Mouse (Mus musculus) Muller cell, postnatal 12 days (primary cell): ENCODE measurements around the gene Gm10354.
"Not testable (repeated sequence)": the region's sequence is repeated elsewhere in the genome, so short reads cannot be mapped to it uniquely, and the experiment has no call there.

Experiments
- DNase-seq: peaks from one replicate; pipeline ENCODE4 v3.0.0-alpha.2; 2015; ENCODE audit errors: inconsistent ontology term

Gm10354 gene

DNA sequence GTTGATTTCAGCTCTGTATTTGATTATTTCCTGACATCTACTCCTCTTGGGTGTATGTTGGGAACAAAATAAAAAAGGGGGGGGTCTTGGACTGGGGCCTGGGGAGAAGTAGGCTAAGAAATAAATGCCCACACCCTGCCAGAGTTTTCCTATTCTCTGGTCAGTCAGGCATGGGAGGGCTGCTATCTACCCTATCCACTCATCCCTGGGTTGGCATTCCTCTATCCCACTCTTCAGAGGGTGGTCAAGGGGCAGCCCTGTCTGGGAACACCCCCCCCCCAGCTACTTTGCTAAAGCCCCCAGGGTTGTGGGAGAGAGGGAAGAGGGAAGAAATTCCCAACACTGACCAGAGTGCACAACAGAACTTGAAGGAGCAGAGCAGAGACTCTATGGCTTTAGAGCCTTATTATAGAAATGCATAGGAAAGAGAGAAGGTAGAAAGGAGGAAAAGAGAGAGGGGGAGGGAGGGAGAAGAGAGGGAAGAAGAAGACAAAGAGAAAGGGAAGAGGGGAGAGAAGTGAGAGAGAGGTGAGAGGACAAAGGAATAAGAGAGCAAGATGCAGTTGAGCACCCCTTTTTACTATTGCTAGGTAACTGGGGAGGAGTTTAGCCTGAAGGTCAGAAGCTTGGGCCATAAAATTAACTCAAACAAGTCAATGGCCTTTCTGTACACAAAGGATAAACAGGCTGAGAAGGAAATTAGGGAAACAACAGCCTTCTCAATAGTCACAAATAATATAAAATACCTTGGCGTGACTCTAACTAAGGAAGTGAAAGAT lies 22.6 kb downstream of the Gm10354 start:
- not testable (repeated sequence) for DNase-seq

DNA sequence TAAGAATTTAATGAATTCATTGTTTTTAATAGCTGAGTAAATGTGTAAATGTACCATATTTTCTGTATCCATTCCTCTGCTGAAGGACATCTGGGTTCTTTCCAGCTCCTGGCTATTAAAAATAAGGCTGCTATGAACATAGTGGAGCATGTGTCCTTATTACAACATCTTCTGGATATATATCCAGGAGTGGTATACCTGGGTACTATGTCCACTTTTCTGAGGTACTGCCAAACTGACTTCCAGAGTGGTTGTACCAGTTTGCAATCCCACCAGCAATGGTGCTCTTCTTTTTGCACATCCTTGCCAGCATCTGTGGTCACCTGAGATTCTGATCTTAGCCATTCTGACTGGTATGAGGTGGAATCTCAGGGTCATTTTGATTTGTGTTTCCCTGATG lies 25.1 kb downstream of the Gm10354 start:
- DNase-seq, result not testable (repeated sequence)

DNA sequence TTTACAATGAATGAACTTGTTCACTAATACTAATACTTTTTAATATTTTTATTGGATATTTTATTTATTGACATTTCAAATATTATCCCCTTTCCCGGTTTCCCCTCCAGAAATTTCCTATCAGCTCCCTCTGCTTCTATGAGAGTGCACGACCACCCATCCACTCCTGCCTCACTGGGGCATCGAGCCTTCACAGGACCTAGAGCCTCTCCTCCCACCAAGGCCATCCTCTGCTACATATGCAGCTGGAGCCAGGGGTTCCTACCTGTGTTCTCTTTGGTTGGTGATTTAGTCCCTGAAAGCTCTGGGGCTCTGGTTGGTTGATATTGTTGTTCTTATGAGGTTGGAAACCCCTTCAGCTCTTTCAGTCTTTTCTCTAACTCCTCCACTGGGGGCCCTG lies 26.0 kb downstream of the Gm10354 start:
- not testable (repeated sequence) for DNase-seq

DNA sequence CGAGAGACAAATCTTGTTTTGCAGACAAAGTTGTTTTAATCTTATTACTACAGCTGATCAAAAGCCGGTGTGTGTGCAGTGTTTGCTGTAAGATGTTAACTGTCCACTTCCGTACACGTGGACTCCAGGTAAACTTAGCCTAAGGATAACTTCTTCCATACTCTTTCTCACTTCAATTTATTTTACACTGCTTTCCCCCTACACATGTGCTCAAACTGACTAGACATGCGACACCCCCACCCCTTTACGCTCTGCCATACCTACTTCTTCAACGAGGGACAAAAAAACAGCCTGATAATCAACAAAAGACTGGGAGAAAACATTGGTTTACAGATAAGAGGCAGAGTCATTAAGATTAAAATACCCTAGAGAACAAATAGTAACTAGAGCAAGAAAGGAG lies 26.9 kb downstream of the Gm10354 start:
- DNase-seq, result not testable (repeated sequence)

DNA sequence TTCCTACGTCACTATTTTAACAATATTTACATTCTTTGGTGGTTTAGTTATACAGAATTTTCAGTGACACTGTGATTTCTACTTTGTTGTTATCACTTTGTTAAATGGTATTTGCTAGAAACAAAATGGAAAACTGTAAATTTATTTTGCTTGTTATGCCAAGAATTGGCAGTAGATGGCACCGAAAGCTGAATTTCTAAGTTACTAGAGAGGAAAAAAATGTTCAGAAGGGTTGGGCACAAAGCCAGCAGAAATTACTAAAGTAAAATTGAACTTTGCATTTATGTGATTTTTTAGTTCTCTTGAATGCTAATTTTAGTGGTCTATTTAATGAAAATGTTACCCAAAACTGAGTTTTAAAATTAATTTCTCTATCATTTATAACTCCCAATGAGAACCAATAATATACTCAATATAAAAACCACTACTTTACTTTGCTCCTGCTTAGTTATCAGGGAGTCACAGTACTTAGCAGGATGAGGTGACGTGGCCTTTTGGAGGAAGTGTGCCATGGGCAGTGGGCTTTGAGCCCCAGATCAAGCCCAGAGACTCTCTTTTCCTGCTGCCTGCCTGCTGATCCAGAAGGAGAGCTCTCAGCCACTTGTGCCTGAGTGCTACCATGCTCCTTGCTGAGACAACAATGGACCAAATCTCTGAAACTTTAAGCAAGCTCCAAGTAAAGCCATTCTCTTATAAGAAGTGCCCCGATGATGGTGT lies 31.1 kb downstream of the Gm10354 start:
- DNase-seq, result not testable (repeated sequence)

DNA sequence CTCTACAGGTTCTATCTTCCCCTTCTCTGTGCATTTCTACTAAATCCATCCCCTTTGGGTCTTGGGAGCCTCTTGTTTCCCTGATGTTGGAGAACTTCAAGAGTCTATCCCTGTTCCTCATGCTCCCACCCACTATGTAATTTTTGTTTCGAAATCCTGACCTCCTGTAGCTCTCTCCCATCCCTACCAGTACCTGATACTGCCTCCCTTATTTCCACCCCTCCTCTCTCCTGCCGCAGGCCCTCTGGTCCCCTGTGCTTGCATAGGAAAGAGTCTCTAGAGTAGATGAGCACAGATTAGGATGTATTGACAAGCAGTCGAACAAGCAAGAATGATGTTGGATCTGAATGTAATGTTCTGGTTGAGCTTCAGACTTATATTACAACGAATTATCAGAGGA lies 33.2 kb downstream of the Gm10354 start:
- not testable (repeated sequence) for DNase-seq

DNA sequence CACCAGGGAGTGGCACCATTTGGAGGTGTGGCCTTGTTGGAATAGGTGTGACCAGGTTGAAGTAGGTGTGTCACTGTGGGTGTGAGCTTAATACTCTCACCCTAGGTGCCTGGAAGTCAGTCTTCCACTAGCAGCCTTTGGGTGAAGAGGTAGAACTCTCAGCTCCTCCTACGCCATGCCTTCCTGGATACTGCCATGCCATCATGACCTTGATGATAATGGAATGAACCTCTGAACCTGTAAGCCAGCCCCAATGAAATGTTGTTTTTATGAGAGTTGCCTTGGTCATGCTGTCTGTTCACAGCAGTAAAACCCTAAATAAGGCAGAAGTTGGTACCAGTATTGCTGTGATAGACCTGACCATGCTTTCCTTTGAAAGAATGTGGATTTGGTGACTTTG lies 37.7 kb downstream of the Gm10354 start:
- DNase-seq, result not testable (repeated sequence)

DNA sequence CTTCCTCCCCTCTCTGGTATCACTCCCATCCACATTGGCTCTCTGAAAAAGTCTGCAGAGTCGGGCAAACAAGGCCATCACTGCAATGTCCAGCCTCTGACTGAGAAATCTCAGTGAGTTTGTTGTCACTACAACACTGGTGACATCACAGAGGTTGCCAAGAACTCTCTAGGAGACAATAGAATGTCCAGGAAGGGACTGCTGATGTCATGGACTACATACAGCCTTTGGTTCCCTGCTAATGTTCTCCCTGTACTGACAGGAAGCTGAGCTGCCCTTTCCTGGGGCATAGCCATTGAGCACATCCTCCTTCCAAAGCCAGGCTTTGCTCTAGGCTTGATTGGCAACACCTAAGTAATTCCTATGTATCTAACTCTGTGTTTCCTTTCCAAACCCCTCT lies 40.4 kb downstream of the Gm10354 start, which contains the start of gene Speer4e:
Gene Speer4e, minus strand, starts transcription at position 101 of the 400 bp plus-strand sequence.
- not testable (repeated sequence) for DNase-seq

DNA sequence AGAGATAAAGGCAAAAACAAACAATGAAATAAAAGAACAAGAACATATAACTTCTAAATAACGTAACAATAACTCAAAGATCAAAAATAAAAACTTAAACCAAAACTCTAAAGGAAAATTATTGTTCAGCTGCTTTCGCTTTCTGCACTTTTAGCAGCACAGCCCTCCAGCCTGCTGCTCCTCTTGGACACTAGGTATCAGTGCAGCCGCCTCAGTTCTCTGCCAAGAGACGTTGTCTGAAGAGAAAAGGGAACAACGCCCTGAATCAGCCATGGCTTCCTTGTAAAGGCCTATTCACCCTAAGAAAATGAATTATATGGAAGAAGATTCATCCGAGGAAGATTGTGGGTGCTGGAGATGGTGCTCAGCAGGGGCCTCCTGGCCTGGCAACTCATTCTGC lies 45.0 kb downstream of the Gm10354 start:
- not testable (repeated sequence) for DNase-seq

DNA sequence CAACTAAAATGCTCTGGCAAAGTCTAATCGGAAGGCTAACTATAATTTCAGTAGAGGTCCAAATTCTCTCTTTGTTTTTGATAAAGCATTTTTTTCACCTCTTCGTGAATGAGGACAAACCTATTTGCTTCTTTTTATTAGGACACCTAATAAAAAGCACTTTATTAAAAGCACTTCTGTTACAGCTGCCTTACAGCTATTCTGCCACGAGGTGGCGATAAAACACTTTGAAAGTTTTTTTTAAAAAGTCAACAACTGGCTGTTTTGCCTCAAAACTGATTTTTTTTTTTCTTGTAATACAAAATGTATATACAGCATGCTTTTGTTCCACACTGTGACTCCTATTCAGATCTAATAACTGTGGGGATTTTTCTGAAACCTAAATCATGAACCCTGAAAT lies 51.7 kb downstream of the Gm10354 start:
- DNase-seq, result not testable (repeated sequence)
